Mouse (Mus musculus): ENCODE results near the gene Mfsd11. TPM values are rescaled to one million over a fixed set of nuclear protein-coding genes. Genes with fewer than 3 reads are reported as not detected.

Gene Mfsd11
- total and polyA plus RNA-seq, 2 experiments from 2014 or later = 38.2 to 52.4 TPM

DNA sequence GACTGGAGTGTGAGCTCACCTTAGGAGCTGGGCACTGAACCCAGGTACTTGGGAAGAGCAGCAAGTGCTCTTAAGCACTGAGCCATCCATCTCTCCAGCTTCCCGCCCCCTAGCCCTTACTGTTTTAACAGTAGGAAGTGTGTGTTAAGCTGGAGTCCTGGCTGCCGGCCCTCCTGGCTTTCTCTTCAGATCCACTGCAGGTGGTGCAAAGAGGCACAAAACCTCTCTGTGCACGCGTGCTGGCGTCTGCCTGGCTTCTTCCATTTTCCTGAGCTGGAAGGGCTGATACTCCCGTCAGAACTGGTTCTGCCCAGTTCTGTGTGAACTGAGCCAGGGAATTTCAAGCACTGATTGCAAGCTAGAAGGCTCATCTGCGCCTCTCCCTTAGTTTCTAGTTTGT, 28.6 kb downstream of the Mfsd11 start:
- Histone ChIP-seq H3K27me3 (ENCODE audit: insufficient read depth, low read length) (no peaks in the 10 kb centered on the region), H3K36me3 (ENCODE audit: insufficient read depth) (peaks cover 2% of the 10 kb centered on the region; the same call in 1 of the 2 replicates), H3K9ac (no peak overlapping the region), H3K4me2 (ENCODE audit: low read depth) (no peak overlapping the region), H3K4me1 (ENCODE audit: insufficient read depth) (no peaks in the 10 kb centered on the region), H3K27ac (ENCODE audit: low read depth, low read length) (no peak overlapping the region), H3K9me3 (ENCODE audit: low read length) (no peaks in the 10 kb centered on the region), H3K4me3 (ENCODE audit: low read depth, low read length) (no peak overlapping the region)
- WGBS = 49% methylated on average over 7 of the region's 7 CpGs
- DNase-seq = peak; percentile 45
- no peak; the same call in 1 of the 2 replicates for ATAC-seq
- TF ChIP-seq CTCF (IDR thresholded peaks at IDR 0.05; ENCODE audit: low read depth) = no peak

- no peak for ATAC-seq
- H3K36me3 ChIP-seq (ENCODE audit: insufficient read depth) = no peaks in the 10 kb centered on the region
- DNase-seq = no peak
- TF ChIP-seq CTCF (IDR thresholded peaks at IDR 0.05; ENCODE audit: low read depth) = no peak
- H3K9me3 ChIP-seq (ENCODE audit: low read length) = no peaks in the 10 kb centered on the region
- no peak overlapping the region for H3K9ac ChIP-seq
- 51% methylated on average over 5 of the region's 5 CpGs for WGBS
- no peak overlapping the region for H3K4me3 ChIP-seq (ENCODE audit: low read depth, low read length)
- no peaks in the 10 kb centered on the region for H3K4me1 ChIP-seq (ENCODE audit: insufficient read depth)
- no peak overlapping the region for H3K4me2 ChIP-seq (ENCODE audit: low read depth)
- no peak overlapping the region for H3K27ac ChIP-seq (ENCODE audit: low read depth, low read length)
- H3K27me3 ChIP-seq (ENCODE audit: insufficient read depth, low read length) = no peaks in the 10 kb centered on the region
These were observed 29.2 kb downstream of the Mfsd11 start for GRCm38 (mm10) chr11:116881440-116881839.

- H3K36me3 ChIP-seq (ENCODE audit: insufficient read depth) = no peaks in the 10 kb centered on the region
- no peak for TF ChIP-seq CTCF (IDR thresholded peaks at IDR 0.05; ENCODE audit: low read depth)
- no peaks in the 10 kb centered on the region for H3K27me3 ChIP-seq (ENCODE audit: insufficient read depth, low read length)
- H3K4me2 ChIP-seq (ENCODE audit: low read depth) = no peak overlapping the region
- WGBS = 74% methylated on average over 10 of the region's 10 CpGs
- no peak for ATAC-seq
- no peak for DNase-seq
- no peak overlapping the region for H3K27ac ChIP-seq (ENCODE audit: low read depth, low read length)
- no peak overlapping the region for H3K9ac ChIP-seq
- no peak overlapping the region for H3K4me3 ChIP-seq (ENCODE audit: low read depth, low read length)
- no peaks in the 10 kb centered on the region for H3K9me3 ChIP-seq (ENCODE audit: low read length)
- H3K4me1 ChIP-seq (ENCODE audit: insufficient read depth) = no peaks in the 10 kb centered on the region
These were observed 30.2 kb downstream of the Mfsd11 start for GRCm38 (mm10) chr11:116882446-116882845.

DNA sequence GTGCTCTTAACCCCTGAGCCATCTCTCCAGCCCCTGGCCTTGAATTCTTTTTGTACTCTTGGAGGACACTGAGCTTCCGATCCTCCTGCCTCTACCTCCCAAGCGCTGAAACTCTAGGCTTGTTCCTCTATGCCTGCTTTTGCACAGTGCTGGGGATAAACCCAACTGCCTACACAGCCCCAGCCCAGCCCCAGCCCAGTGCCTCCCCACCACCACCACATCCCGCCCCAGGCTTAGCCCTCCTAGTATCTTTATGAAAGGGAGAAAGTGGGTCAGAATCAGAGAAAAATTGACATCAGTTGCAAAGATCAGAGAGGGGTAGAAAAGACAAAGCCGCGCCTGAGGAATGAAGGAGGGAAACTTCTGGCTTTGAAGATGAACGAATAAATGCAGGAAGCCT, 31.8 kb downstream of the Mfsd11 start:
- Histone ChIP-seq H3K36me3 (ENCODE audit: insufficient read depth) (no peaks in the 10 kb centered on the region), H3K9me3 (ENCODE audit: low read length) (no peaks in the 10 kb centered on the region), H3K27ac (ENCODE audit: low read depth, low read length) (no peak overlapping the region), H3K4me2 (ENCODE audit: low read depth) (no peak overlapping the region), H3K27me3 (ENCODE audit: insufficient read depth, low read length) (no peaks in the 10 kb centered on the region), H3K4me3 (ENCODE audit: low read depth, low read length) (no peak overlapping the region), H3K4me1 (ENCODE audit: insufficient read depth) (no peaks in the 10 kb centered on the region), H3K9ac (no peak overlapping the region)
- no peak for ATAC-seq
- TF ChIP-seq CTCF (IDR thresholded peaks at IDR 0.05; ENCODE audit: low read depth) = no peak
- 88% methylated on average over 6 of the region's 6 CpGs for WGBS
- no peak for DNase-seq

- Histone ChIP-seq H3K36me3 (ENCODE audit: insufficient read depth) (no peaks in the 10 kb centered on the region), H3K9ac (no peak overlapping the region), H3K27me3 (ENCODE audit: insufficient read depth, low read length) (no peaks in the 10 kb centered on the region), H3K27ac (ENCODE audit: low read depth, low read length) (no peak overlapping the region), H3K4me2 (ENCODE audit: low read depth) (peak overlapping the region; percentile 55), H3K9me3 (ENCODE audit: low read length) (no peaks in the 10 kb centered on the region), H3K4me1 (ENCODE audit: insufficient read depth) (no peaks in the 10 kb centered on the region), H3K4me3 (ENCODE audit: low read depth, low read length) (peak overlapping the region; percentile 20)
- DNase-seq = peak; percentile 94
- peak; percentile 95 for TF ChIP-seq CTCF (IDR thresholded peaks at IDR 0.05; ENCODE audit: low read depth)
- 2% methylated on average over 27 of the region's 28 CpGs for WGBS
- ATAC-seq = peak; percentile 71
These were observed 33.3 kb downstream of the Mfsd11 start for GRCm38 (mm10) chr11:116885275-116886151.

DNA sequence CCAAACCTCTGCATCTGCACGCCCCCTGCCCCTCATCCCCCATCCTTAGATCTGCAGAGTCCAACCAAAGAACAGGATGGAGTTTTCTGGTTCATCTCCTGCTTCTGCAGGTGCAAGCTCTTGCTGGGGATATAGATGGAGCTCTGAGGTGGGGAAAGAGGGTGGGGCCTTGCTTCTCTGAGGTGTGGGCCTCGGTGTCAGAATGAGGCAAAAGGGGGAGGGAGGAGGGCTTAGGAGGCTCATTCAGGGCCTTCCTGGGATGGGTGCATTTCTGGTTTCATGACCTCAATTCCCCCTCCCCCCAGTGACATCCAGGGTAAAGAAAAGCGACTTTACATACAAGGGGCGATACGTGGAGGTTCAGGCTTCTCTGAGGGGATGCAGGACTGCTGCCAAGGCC, 34.9 kb downstream of the Mfsd11 start:
- ATAC-seq (no peak), DNase-seq (no peak)
- Histone ChIP-seq H3K27me3 (ENCODE audit: insufficient read depth, low read length) (no peaks in the 10 kb centered on the region), H3K9me3 (ENCODE audit: low read length) (no peaks in the 10 kb centered on the region), H3K4me2 (ENCODE audit: low read depth) (no peak overlapping the region), H3K9ac (no peak overlapping the region), H3K27ac (ENCODE audit: low read depth, low read length) (no peak overlapping the region), H3K36me3 (ENCODE audit: insufficient read depth) (no peaks in the 10 kb centered on the region), H3K4me3 (ENCODE audit: low read depth, low read length) (no peak overlapping the region), H3K4me1 (ENCODE audit: insufficient read depth) (no peaks in the 10 kb centered on the region)
- no peak for TF ChIP-seq CTCF (IDR thresholded peaks at IDR 0.05; ENCODE audit: low read depth)
- WGBS = 54% methylated on average over 5 of the region's 5 CpGs

All from forebrain, postnatal 0 days (tissue).